In the genomic region with DNA sequence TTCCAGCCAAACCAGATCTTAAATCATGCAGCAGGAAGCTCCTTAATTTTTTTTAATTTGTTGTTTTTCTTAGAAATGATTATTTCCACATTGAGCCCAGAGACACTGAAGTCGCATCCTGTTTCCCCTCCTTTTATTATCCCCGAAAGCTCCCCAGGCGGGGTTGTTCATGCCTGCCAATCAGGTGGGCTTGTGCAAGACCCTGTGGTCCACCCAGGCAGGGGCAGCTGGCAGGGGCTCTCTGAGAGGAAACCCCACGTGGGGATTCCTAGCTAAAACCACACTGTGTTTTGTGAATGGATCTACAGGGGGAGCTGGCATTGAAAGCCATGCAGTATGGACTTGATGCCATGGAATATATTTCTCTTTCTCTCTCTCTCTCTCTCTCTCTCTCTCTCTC, we compare ENCODE assay signal across 19 mouse cellular contexts.
"Had no signal": no experiment of that assay in that cellular context is flagged by ENCODE, and none has a peak within 500 bp of the region (broad histone marks: within the 10 kb centered on the region; RNA-seq: fewer than 3 reads in every experiment).

No protein-coding gene starts in this region.

- H3K27ac ChIP-seq: limb, embryonic 10.5 days; limb, embryonic 13.5 days; liver, embryonic 12.5 days; liver, embryonic 15.5 days; macrophage; stomach, postnatal 0 days had no signal

- H3K4me2 ChIP-seq: limb, embryonic 13.5 days; liver, embryonic 12.5 days; liver, embryonic 15.5 days had no signal

- DNase-seq: kidney, adult 2 months; liver; lung, adult 2 months; midbrain, embryonic 14.5 days; right cerebral cortex, adult 18-20 months; right cerebral cortex, postnatal 14 days; right cerebral cortex, postnatal 4 days; thymus, adult 2 months; thymus, postnatal 14 days; thymus, postnatal 4 days had no signal

- ATAC-seq: inflammation-experienced regulatory T-cells, adult 6 months; intestine, embryonic 16.5 days; liver, embryonic 12.5 days; lung, postnatal 0 days had no signal

- H3K4me3 ChIP-seq: limb, embryonic 10.5 days; limb, embryonic 13.5 days; liver, embryonic 12.5 days; liver, embryonic 15.5 days had no signal

- H3K9ac ChIP-seq: limb, embryonic 13.5 days; liver, embryonic 12.5 days; liver, embryonic 15.5 days had no signal

- H3K9me3 ChIP-seq: limb, embryonic 10.5 days; limb, embryonic 13.5 days; liver, embryonic 12.5 days; liver, embryonic 15.5 days had no signal

- H3K4me1 ChIP-seq: liver, embryonic 12.5 days; liver, embryonic 15.5 days had no signal

- H3K36me3 ChIP-seq: limb, embryonic 10.5 days; limb, embryonic 13.5 days; liver, embryonic 12.5 days; liver, embryonic 15.5 days had no signal
